Mouse (Mus musculus) kidney, adult 2 months (tissue): ENCODE measurements at regions not wholly inside any gene's neighbourhood (a gene's known extent, or its start where the extent isn't known, plus 50 kb on each side); places are given as distances from the start of the nearest gene placed in this dataset.

ENCODE experiments used
- CTCF ChIP-seq: fragments of 200-500 bp; conservative IDR thresholded peaks from 2 replicates; pipeline ENCODE4 v1.5.1; 2011; ENCODE audit warnings: low read depth, mild to moderate bottlenecking, control low read depth, low read length, moderate library complexity, mixed read lengths; ENCODE audit not compliant: insufficient read depth, insufficient read length
- POLR2A ChIP-seq: fragments of 200-500 bp; IDR thresholded peaks from one replicate; pipeline ENCODE4 v1.6.1; 2011; ENCODE audit warnings: low read depth, low read length, control low read depth

DNA sequence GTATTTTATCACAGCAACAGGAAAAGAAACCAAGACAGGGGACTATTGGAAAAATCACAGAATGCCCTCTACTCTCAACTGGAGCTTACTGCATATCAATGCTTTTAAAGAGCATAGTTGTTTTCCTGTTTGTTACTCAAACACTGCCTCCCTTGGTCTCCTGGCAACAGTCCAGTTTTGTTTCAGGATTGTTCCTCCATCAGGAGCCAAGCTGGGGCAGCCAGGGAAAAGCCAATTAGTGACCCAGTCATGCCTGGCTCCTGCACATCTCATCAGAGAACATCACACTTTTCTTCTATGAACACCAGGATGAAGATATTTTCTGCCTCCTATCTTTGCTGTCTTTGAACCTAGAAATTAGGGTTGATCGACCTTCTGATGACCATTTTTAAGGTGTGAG, 113.6 kb upstream of the Wscd1 start:
- no peak for TF ChIP-seq POLR2A
- TF ChIP-seq CTCF = no peak
